Mouse (Mus musculus) heart, embryonic 14.5 days (tissue): Measurements from ENCODE around the gene Omt2b. TPM values are rescaled to one million over a fixed set of nuclear protein-coding genes. Genes with fewer than 3 reads are reported as not detected.
"Not testable (repeated sequence)": the region's sequence is repeated elsewhere in the genome, so short reads cannot be mapped to it uniquely, and the experiment has no call there.

Source experiments
- ATAC-seq: fragments of 200-750 bp; cut with Nextera tagmentation; 2 replicates; pipeline ENCODE4 v1.8.0; 2017; ENCODE audit warnings: low read depth, moderate TSS enrichment; ENCODE audit not compliant: insufficient number of reproducible peaks, insufficient read depth, low FRiP score
- H3K27ac ChIP-seq, 2 experiments: fragments of 200-500 bp in 1 of 2; fragments of 300-500 bp in 1 of 2; sonication (generic) in 1 of 2; replicated peaks in 1 of 2; 2 replicates each; pipeline ENCODE4 v1.5.1; 2012 to 2014; ENCODE audit warnings: low read depth in 2 of 2, low read length in 2 of 2, control low read depth in 1 of 2, mild to moderate bottlenecking in 1 of 2, mixed read lengths in 1 of 2; ENCODE audit not compliant: control insufficient read depth in 1 of 2, insufficient read depth in 1 of 2
- H3K27me3 ChIP-seq: fragments of 300-500 bp; sonication (generic); 2 replicates; pipeline ENCODE4 v1.6.1; 2014; ENCODE audit warnings: mild to moderate bottlenecking, low read length, control low read depth; ENCODE audit not compliant: control insufficient read depth, insufficient read depth
- H3K36me3 ChIP-seq: fragments of 300-500 bp; sonication (generic); 2 replicates; pipeline ENCODE4 v1.6.1; 2014; ENCODE audit warnings: mild to moderate bottlenecking, control low read depth, low read length, mixed read lengths; ENCODE audit not compliant: control insufficient read depth, insufficient read depth
- H3K4me1 ChIP-seq, 2 experiments: fragments of 200-500 bp in 1 of 2; fragments of 300-500 bp in 1 of 2; sonication (generic) in 1 of 2; 2 replicates each; pipeline ENCODE4 v1.6.1; 2012 to 2014; ENCODE audit warnings: low read length in 2 of 2, control low read depth in 1 of 2, mixed read lengths in 1 of 2; ENCODE audit not compliant: control insufficient read depth in 2 of 2, insufficient read depth in 2 of 2
- H3K4me2 ChIP-seq: fragments of 300-500 bp; sonication (generic); 2 replicates; pipeline ENCODE4 v1.6.1; 2014; ENCODE audit warnings: mild to moderate bottlenecking, low read length
- H3K4me3 ChIP-seq, 2 experiments: fragments of 200-500 bp in 1 of 2; fragments of 300-500 bp in 1 of 2; sonication (generic) in 1 of 2; 2 replicates each; pipeline ENCODE4 v1.5.1; 2012 to 2014; ENCODE audit warnings: low read length in 2 of 2, mild to moderate bottlenecking in 2 of 2, control low read depth in 1 of 2, low read depth in 1 of 2, moderate library complexity in 1 of 2; ENCODE audit not compliant: control insufficient read depth in 1 of 2, insufficient read depth in 1 of 2
- H3K9ac ChIP-seq: fragments of 300-500 bp; sonication (generic); 2 replicates; pipeline ENCODE4 v1.6.1; 2014; ENCODE audit warnings: mild to moderate bottlenecking, low read length
- H3K9me3 ChIP-seq: fragments of 300-500 bp; sonication (generic); 2 replicates; pipeline ENCODE4 v1.6.1; 2016; ENCODE audit warnings: low read length, control low read depth; ENCODE audit not compliant: control insufficient read depth
- WGBS: fragments of 180-500 bp; shearing (Covaris S2); extraction: QIAGEN DNeasy Blood & Tissue Kit; methylation state at CpG from one replicate; pipeline ENCODE4 v1.1.7; 2014; 5-methylcytosine and 5-hydroxymethylcytosine counted together
- polyA plus RNA-seq: library from polyadenylated mRNA; unstranded; fragments of >200 nt; fragmentation: Nextera tagmentation; extraction: Ambion mirVana; gene quantifications from 2 replicates; pipeline ENCODE4 v1.2.1, GENCODE M21; 2014

The Omt2b gene
- polyA plus RNA-seq, 1 experiment from 2014 or later: not detected

- Histone ChIP-seq H3K36me3 (no peaks in the 10 kb centered on the region), H3K9me3 (no peaks in the 10 kb centered on the region), H3K9ac (no peak overlapping the region), H3K4me3 (no peak overlapping the region), H3K4me2 (no peak overlapping the region), H3K4me1 (no peaks in the 10 kb centered on the region), H3K27ac (no peak overlapping the region), H3K27me3 (no peaks in the 10 kb centered on the region)
- 75% methylated on average over 1 of the region's 1 CpGs for WGBS
- ATAC-seq: no peak
These were observed 29.2 kb upstream of the Omt2b start for GRCm38 (mm10) chr9:78298232-78298631.

- ATAC-seq, H3K27me3 ChIP-seq, H3K4me2 ChIP-seq, H3K27ac ChIP-seq, H3K4me1 ChIP-seq, H3K9me3 ChIP-seq, H3K36me3 ChIP-seq, H3K4me3 ChIP-seq, H3K9ac ChIP-seq: not testable (repeated sequence)
- 53% methylated on average over 1 of the region's 1 CpGs for WGBS
These were observed 28.2 kb upstream of the Omt2b start for GRCm38 (mm10) chr9:78299143-78299542.

- not testable (repeated sequence) for H3K27me3 ChIP-seq, H3K4me3 ChIP-seq, H3K4me2 ChIP-seq, H3K27ac ChIP-seq, H3K9ac ChIP-seq, H3K4me1 ChIP-seq, H3K36me3 ChIP-seq, H3K9me3 ChIP-seq, ATAC-seq
- 71% methylated on average over 3 of the region's 3 CpGs for WGBS
These were observed 19.3 kb upstream of the Omt2b start for GRCm38 (mm10) chr9:78308122-78308521.

GRCm38 (mm10) chr9:78314696-78315095, 12.7 kb upstream of the Omt2b start, which contains the start of gene Omt2a:
Omt2a (minus strand) TSS chr9:78314796.
- 71% methylated on average over 2 of the region's 2 CpGs for WGBS
- Histone ChIP-seq H3K4me2 (no peak within 1 kb of the TSS), H3K4me3 (no peak within 1 kb of the TSS), H3K27ac (no peak within 1 kb of the TSS), H3K36me3 (no peaks in the 10 kb centered on the region), H3K27me3 (no peaks in the 10 kb centered on the region), H3K9ac (no peak within 1 kb of the TSS), H3K9me3 (no peaks in the 10 kb centered on the region), H3K4me1 (no peaks in the 10 kb centered on the region)
- no peak for ATAC-seq

- H3K27ac ChIP-seq: no peak overlapping the region
- WGBS: 27% methylated on average over 1 of the region's 1 CpGs
- ATAC-seq: no peak
These were observed 7.9 kb upstream of the Omt2b start for GRCm38 (mm10) chr9:78319499-78319898.

GRCm38 (mm10) chr9:78337050-78337449, 9.7 kb downstream of the Omt2b start:
- H3K4me2 ChIP-seq, H3K9me3 ChIP-seq, H3K9ac ChIP-seq, H3K27ac ChIP-seq, H3K4me1 ChIP-seq, H3K36me3 ChIP-seq, H3K27me3 ChIP-seq, H3K4me3 ChIP-seq: not testable (repeated sequence)
- peak; percentile 35; the same call in 1 of the 2 replicates for ATAC-seq

More at GRCm38 (mm10) chr9:78319499-78319898, 7.9 kb upstream of the Omt2b start:
- H3K27me3 ChIP-seq: no peaks in the 10 kb centered on the region
- H3K4me1 ChIP-seq: no peaks in the 10 kb centered on the region
- no peaks in the 10 kb centered on the region for H3K36me3 ChIP-seq
- no peak overlapping the region for H3K4me2 ChIP-seq
- no peak overlapping the region for H3K9ac ChIP-seq
- no peak overlapping the region for H3K4me3 ChIP-seq
- H3K9me3 ChIP-seq: no peaks in the 10 kb centered on the region

GRCm38 (mm10) chr9:78340324-78340723, 12.9 kb downstream of the Omt2b start:
- not testable (repeated sequence) for H3K27ac ChIP-seq, H3K4me1 ChIP-seq, H3K4me2 ChIP-seq, H3K9ac ChIP-seq, H3K36me3 ChIP-seq, H3K4me3 ChIP-seq, ATAC-seq, H3K27me3 ChIP-seq, H3K9me3 ChIP-seq
- 14% methylated on average over 8 of the region's 8 CpGs for WGBS

GRCm38 (mm10) chr9:78342494-78342893, 15.1 kb downstream of the Omt2b start:
- not testable (repeated sequence) for H3K9me3 ChIP-seq, H3K4me3 ChIP-seq, H3K4me2 ChIP-seq, H3K9ac ChIP-seq, H3K4me1 ChIP-seq, ATAC-seq, H3K27me3 ChIP-seq, H3K36me3 ChIP-seq, H3K27ac ChIP-seq
- 77% methylated on average over 4 of the region's 4 CpGs for WGBS
